In the genomic region with DNA sequence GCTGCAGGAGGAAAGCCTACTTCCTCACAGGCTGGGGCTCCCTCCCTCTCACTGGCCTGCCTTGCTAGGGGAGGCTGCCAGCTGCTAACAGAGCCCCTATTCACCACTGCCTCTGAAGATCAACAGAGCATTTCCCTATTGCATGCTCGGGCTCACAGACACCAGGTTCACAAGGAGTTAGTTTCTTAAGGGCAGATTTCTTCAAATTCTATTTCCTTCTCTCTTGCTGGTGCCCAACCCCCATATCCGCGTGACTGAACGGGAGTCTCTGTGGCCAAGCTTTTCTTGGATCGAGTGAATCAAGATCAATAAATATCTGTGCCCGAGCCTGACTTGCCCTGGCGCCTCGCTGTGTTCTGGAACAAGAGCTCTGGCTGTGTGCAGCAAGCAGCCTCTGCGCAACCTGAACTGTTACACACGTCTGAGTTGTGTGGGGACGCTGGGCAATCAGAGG, we compare ENCODE assay signal across 8 mouse cellular contexts.
DNase-seq lines count a peak whose midpoint lies in the region; ATAC-seq lines count a peak whose summit lies in the region.

No protein-coding gene starts in this region.

- H3K9ac ChIP-seq in intestine, embryonic 16.5 days (ENCODE audit: low read depth, low read length): no peak overlapping the region; the same call in 1 of the 2 replicates
- H3K9ac ChIP-seq in midbrain, embryonic 14.5 days (replicated peaks; ENCODE audit: low read length): no peak overlapping the region

- 36% methylated on average over 11 of the region's 11 CpGs for WGBS in intestine, embryonic 16.5 days
- WGBS in midbrain, embryonic 14.5 days: 34% methylated on average over 11 of the region's 11 CpGs

- H3K4me3 ChIP-seq in intestine, embryonic 16.5 days (ENCODE audit: low read length): no peak overlapping the region
- H3K4me3 ChIP-seq in midbrain, embryonic 14.5 days (replicated peaks; ENCODE audit: low read depth, low read length): no peak overlapping the region

- H3K9me3 ChIP-seq in intestine, embryonic 16.5 days (ENCODE audit: control insufficient read depth, low read length): no peaks in the 10 kb centered on the region
- no peaks in the 10 kb centered on the region for H3K9me3 ChIP-seq in midbrain, embryonic 14.5 days (ENCODE audit: control insufficient read depth, low read length)

- no peaks in the 10 kb centered on the region for H3K36me3 ChIP-seq in intestine, embryonic 16.5 days (ENCODE audit: control insufficient read depth, insufficient read depth, low read length)
- no peaks in the 10 kb centered on the region for H3K36me3 ChIP-seq in midbrain, embryonic 14.5 days (ENCODE audit: control insufficient read depth, insufficient read depth, low read length)

- peak; percentile 68 for ATAC-seq in intestine, embryonic 16.5 days
- no peak for ATAC-seq in midbrain, embryonic 14.5 days (ENCODE audit: low FRiP score, low TSS enrichment)

- H3K4me2 ChIP-seq in intestine, embryonic 16.5 days (ENCODE audit: low read depth, low read length): no peak overlapping the region
- H3K4me2 ChIP-seq in midbrain, embryonic 14.5 days (ENCODE audit: low read length): no peak overlapping the region

- H3K27ac ChIP-seq in intestine, embryonic 16.5 days (ENCODE audit: low read length): 0 out of 2 replicates have a peak overlapping the region, but pooled peaks have one; percentile 25
- H3K27ac ChIP-seq in midbrain, embryonic 14.5 days (replicated peaks; ENCODE audit: low read depth, low read length): no peak overlapping the region

- H3K27me3 ChIP-seq in intestine, embryonic 16.5 days (replicated peaks; ENCODE audit: control insufficient read depth, insufficient read depth, low read length): no peaks in the 10 kb centered on the region
- no peaks in the 10 kb centered on the region for H3K27me3 ChIP-seq in midbrain, embryonic 14.5 days (ENCODE audit: control insufficient read depth, insufficient read depth, low read length)

- H3K4me1 ChIP-seq in intestine, embryonic 16.5 days (ENCODE audit: control insufficient read depth, insufficient read depth, low read length): no peaks in the 10 kb centered on the region
- H3K4me1 ChIP-seq in midbrain, embryonic 14.5 days (ENCODE audit: control insufficient read depth, insufficient read depth, low read length): no peaks in the 10 kb centered on the region

- peak; percentile 16 for DNase-seq in kidney, postnatal 10 days
- DNase-seq in kidney, adult 18-20 months: no peak
- DNase-seq in fat pad, adult 2 months (ENCODE audit: extremely low read depth, low read depth, low spot score): peak; percentile 25
- DNase-seq in midbrain, embryonic 14.5 days: peak; percentile 54
- no peak for DNase-seq in natural killer cell, adult 2 months (ENCODE audit: low spot score in 2 of 2)
- DNase-seq in spleen, adult 18-20 months: no peak
- no peak for DNase-seq in MN1 (ENCODE audit: low spot score)

Comparison
In these comparisons a context has a peak if more than half of its experiments do, and no peak if none do; other contexts are left out.
1. DNase-seq: peak in kidney, postnatal 10 days (single experiment), fat pad, adult 2 months (single experiment) and midbrain, embryonic 14.5 days (single experiment); none in kidney, adult 18-20 months (single experiment), natural killer cell, adult 2 months (0 of 2), spleen, adult 18-20 months (0 of 2) and MN1 (single experiment).